Mouse (Mus musculus) kidney, embryonic 16.5 days (tissue): Measurements from ENCODE around the gene Omd. TPM values are rescaled to one million over a fixed set of nuclear protein-coding genes. Genes with fewer than 3 reads are reported as not detected.

Source experiments
- ATAC-seq: fragments of 200-750 bp; cut with Nextera tagmentation; 2 replicates; pipeline ENCODE4 v1.8.0; 2017; ENCODE audit warnings: moderate TSS enrichment; ENCODE audit not compliant: low FRiP score, low TSS enrichment
- H3K27ac ChIP-seq: fragments of 300-500 bp; sonication (generic); 2 replicates; pipeline ENCODE4 v1.5.1; 2014; ENCODE audit warnings: low read length
- H3K27me3 ChIP-seq: fragments of 300-500 bp; sonication (generic); 2 replicates; pipeline ENCODE4 v1.6.1; 2014; ENCODE audit warnings: low read length, control low read depth, mixed read lengths; ENCODE audit not compliant: insufficient read depth
- H3K36me3 ChIP-seq: fragments of 300-500 bp; sonication (generic); 2 replicates; pipeline ENCODE4 v1.6.1; 2014; ENCODE audit warnings: low read length, control low read depth, mixed read lengths; ENCODE audit not compliant: insufficient read depth
- H3K4me1 ChIP-seq: fragments of 300-500 bp; sonication (generic); 2 replicates; pipeline ENCODE4 v1.6.1; 2014; ENCODE audit warnings: low read length, control low read depth, mixed read lengths; ENCODE audit not compliant: insufficient read depth
- H3K4me2 ChIP-seq: fragments of 300-500 bp; sonication (generic); replicated peaks from 2 replicates; pipeline ENCODE4 v1.6.1; 2014; ENCODE audit warnings: low read depth, low read length
- H3K4me3 ChIP-seq: fragments of 300-500 bp; sonication (generic); 2 replicates; pipeline ENCODE4 v1.5.1; 2014; ENCODE audit warnings: mild to moderate bottlenecking, low read length
- H3K9ac ChIP-seq: fragments of 300-500 bp; sonication (generic); replicated peaks from 2 replicates; pipeline ENCODE4 v1.6.1; 2014; ENCODE audit warnings: low read length
- H3K9me3 ChIP-seq: fragments of 300-500 bp; sonication (generic); 2 replicates; pipeline ENCODE4 v1.6.1; 2016; ENCODE audit warnings: low read length, control low read depth
- WGBS: fragments of 180-500 bp; shearing (Covaris S2); extraction: QIAGEN DNeasy Blood & Tissue Kit; methylation state at CpG from one replicate; pipeline ENCODE4 v1.1.7; 2014; 5-methylcytosine and 5-hydroxymethylcytosine counted together
- polyA plus RNA-seq: library from polyadenylated mRNA; unstranded; fragments of >200 nt; fragmentation: Nextera tagmentation; extraction: Ambion mirVana; gene quantifications from 2 replicates; pipeline ENCODE4 v1.2.1, GENCODE M21; 2015

Omd gene
- polyA plus RNA-seq = 1.0 and 2.0 TPM in 2 replicates

DNA sequence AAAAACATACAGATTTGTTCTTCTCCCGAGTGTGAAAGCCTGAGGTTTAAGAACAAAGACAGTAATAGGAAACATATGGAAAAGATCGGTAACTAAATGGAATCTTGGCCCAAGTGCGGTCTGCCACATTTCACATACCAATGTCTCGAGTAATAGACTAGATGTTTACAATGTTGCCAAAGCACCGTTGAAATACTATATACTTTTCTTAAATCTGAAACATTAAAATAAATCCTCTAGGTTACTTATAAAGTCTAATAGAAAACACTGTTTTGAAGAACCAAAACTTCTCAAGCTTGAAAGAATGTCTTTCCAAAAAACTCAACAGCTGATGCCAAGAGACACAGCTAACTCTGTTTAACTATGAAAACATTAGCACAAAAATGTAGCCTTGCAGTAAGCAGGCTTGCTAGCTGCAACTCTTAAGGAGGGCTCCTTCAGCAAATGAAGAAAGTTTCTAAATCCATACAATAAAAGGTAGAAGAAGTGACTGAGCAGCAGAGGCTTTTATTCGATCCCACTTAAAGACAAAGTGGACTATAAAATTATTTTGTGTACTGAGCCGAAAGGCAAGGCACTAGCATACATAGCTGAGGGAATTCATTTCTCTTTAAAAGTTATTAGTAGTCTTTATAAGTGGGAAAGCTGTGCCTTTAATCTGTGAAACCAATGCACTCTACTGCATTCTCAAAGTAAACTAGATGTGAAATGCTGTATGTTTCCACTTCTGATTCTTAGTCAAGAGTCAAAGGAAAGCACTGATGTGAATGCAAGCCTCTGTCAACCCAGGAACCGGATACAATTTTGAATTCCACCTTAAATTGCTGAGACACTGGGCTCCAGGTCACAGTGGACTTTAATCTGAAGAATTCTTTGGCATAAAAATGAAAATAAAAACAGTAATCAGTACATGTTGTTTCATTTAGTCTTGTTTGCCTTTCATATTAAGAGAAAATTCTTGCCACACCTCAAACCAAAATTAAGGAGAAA, at the start of gene Omd:
Gene Omd, plus strand, starts transcription at position 922 of the 990 bp plus-strand sequence.
- no peak for ATAC-seq

GRCm38 (mm10) chr13:49536946-49537345, 45.3 kb upstream of the Omd start:
- H3K36me3 ChIP-seq = no peaks in the 10 kb centered on the region
- ATAC-seq = no peak
- H3K27ac ChIP-seq = no peak overlapping the region
- H3K4me2 ChIP-seq = no peak overlapping the region
- H3K4me1 ChIP-seq = 0 out of 2 replicates have a peak, but pooled peaks cover 4% of the 10 kb centered on the region
- H3K9me3 ChIP-seq = no peaks in the 10 kb centered on the region
- H3K4me3 ChIP-seq = no peak overlapping the region
- no peak overlapping the region for H3K9ac ChIP-seq
- 90% methylated on average over 1 of the region's 1 CpGs for WGBS
- no peaks in the 10 kb centered on the region for H3K27me3 ChIP-seq

More for the DNA sequence above, at the start of gene Omd:
- Histone ChIP-seq H3K36me3 (no peaks in the 10 kb centered on the region), H3K27me3 (no peaks in the 10 kb centered on the region), H3K4me2 (peak within 1 kb of the TSS; percentile 18; the same call in 1 of the 2 replicates), H3K4me3 (no peak within 1 kb of the TSS), H3K9ac (no peak within 1 kb of the TSS), H3K27ac (peak within 1 kb of the TSS; percentile 88), H3K9me3 (no peaks in the 10 kb centered on the region), H3K4me1 (0 out of 2 replicates have a peak, but pooled peaks cover 2% of the 10 kb centered on the region)
- WGBS = 63% methylated on average over 8 of the region's 8 CpGs

GRCm38 (mm10) chr13:49538693-49539092, 43.6 kb upstream of the Omd start:
- Histone ChIP-seq H3K4me2 (no peak overlapping the region), H3K4me1 (0 out of 2 replicates have a peak, but pooled peaks cover 4% of the 10 kb centered on the region), H3K27ac (no peak overlapping the region), H3K9ac (no peak overlapping the region), H3K9me3 (no peaks in the 10 kb centered on the region), H3K36me3 (no peaks in the 10 kb centered on the region), H3K27me3 (no peaks in the 10 kb centered on the region), H3K4me3 (no peak overlapping the region)
- WGBS = 88% methylated on average over 1 of the region's 1 CpGs
- ATAC-seq = no peak

- Histone ChIP-seq H3K27ac (peak within 1 kb of the TSS; percentile 11; the same call in 1 of the 2 replicates), H3K4me2 (no peak within 1 kb of the TSS), H3K27me3 (no peaks in the 10 kb centered on the region), H3K9me3 (no peaks in the 10 kb centered on the region), H3K36me3 (no peaks in the 10 kb centered on the region), H3K4me1 (no peaks in the 10 kb centered on the region), H3K9ac (no peak within 1 kb of the TSS), H3K4me3 (no peak within 1 kb of the TSS)
- 62% methylated on average over 3 of the region's 3 CpGs for WGBS
- no peak for ATAC-seq
Observed at GRCm38 (mm10) chr13:49544279-49544678, 38.0 kb upstream of the Omd start, which contains the start of gene Aspn. TSS of gene Aspn (plus strand) at chr13:49544443.

GRCm38 (mm10) chr13:49545646-49546045, 36.6 kb upstream of the Omd start:
- H3K9ac ChIP-seq = no peak overlapping the region
- WGBS = 55% methylated on average over 3 of the region's 3 CpGs
- H3K36me3 ChIP-seq = no peaks in the 10 kb centered on the region
- no peak overlapping the region for H3K4me3 ChIP-seq
- no peaks in the 10 kb centered on the region for H3K4me1 ChIP-seq
- no peaks in the 10 kb centered on the region for H3K9me3 ChIP-seq
- no peaks in the 10 kb centered on the region for H3K27me3 ChIP-seq
- ATAC-seq = no peak
- peak overlapping the region; percentile 66; the same call in 1 of the 2 replicates for H3K27ac ChIP-seq
- no peak overlapping the region for H3K4me2 ChIP-seq

DNA sequence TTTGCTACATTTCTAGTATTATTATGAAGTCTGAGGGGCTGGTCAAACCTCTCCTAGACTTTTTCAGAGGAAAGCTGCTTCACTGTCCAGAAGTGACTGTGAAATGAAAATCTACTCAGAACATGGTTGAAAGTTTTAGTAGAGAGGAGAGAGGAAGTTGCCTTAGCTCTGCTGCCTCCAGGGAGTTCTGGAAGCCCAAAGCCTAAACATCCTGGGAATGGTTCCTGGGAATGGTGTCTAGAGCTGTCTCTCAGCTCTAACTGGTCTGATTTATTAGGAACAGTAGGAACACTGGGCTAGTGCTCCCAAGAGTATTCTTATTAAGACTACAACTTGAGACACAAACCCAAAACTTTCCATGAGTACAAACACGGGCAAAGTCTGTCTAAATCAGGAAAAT, 35.7 kb upstream of the Omd start:
- no peak overlapping the region for H3K4me3 ChIP-seq
- no peaks in the 10 kb centered on the region for H3K4me1 ChIP-seq
- H3K27ac ChIP-seq = peak overlapping the region; percentile 65; the same call in 1 of the 2 replicates
- 0 out of 2 replicates have a peak, but pooled peaks have one; percentile 42 for ATAC-seq
- H3K36me3 ChIP-seq = no peaks in the 10 kb centered on the region
- no peak overlapping the region for H3K4me2 ChIP-seq
- 51% methylated on average over 1 of the region's 1 CpGs for WGBS
- H3K9me3 ChIP-seq = no peaks in the 10 kb centered on the region
- no peaks in the 10 kb centered on the region for H3K27me3 ChIP-seq
- H3K9ac ChIP-seq = no peak overlapping the region

DNA sequence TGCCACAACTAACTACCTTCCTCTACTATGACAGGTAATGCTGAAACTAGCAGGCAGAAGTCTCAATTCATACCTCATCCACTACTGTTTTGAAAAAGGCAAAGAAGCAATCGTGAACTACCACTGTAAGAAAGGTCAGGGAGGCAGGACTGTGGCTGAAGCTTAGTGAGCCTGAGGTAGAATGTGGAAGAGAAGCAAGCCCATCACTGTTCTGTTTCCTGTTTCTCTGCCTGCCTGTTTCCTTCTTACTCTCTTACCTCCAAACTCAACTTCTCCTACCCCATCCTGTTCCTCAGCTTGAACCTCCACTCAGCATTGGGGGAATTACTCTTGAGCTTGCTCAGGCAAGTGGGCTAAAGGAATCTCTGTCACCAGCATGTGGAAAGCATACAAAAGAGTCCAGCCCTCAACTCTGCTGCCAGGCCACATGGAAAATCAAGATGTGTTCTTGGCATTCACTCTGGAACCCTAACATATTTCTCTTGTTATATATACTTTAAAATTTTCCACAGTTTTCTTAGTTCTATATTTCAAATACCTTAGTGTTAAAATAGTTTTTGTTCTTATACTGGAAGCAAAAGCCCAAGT, 34.6 kb upstream of the Omd start:
- WGBS = 55% methylated on average over 1 of the region's 1 CpGs
- Histone ChIP-seq H3K36me3 (no peaks in the 10 kb centered on the region), H3K4me2 (no peak overlapping the region), H3K9ac (no peak overlapping the region), H3K4me3 (no peak overlapping the region), H3K4me1 (no peaks in the 10 kb centered on the region), H3K27ac (peak overlapping the region; percentile 57), H3K9me3 (no peaks in the 10 kb centered on the region), H3K27me3 (no peaks in the 10 kb centered on the region)
- no peak for ATAC-seq

DNA sequence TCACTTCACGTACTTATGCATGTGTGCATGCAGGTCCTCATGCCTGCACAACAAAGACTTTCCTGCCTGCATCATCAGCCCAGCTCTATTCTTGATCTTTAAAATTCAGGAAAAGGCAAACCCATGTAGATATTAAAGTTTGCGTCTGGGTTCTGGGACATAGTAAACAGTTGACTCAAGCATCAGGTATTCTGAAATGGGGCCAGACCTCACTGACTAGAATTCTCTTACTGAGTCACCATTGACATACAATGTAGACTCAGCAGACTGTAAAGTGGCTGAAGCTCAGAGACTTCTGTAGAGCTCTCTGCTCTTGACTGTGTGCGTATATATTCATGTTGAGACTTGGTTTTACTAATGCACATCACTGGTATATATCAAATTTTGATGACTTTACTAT, 32.6 kb upstream of the Omd start:
- no peaks in the 10 kb centered on the region for H3K36me3 ChIP-seq
- H3K9ac ChIP-seq = no peak overlapping the region
- H3K4me3 ChIP-seq = no peak overlapping the region
- no peaks in the 10 kb centered on the region for H3K4me1 ChIP-seq
- ATAC-seq = no peak
- H3K27me3 ChIP-seq = no peaks in the 10 kb centered on the region
- H3K27ac ChIP-seq = no peak overlapping the region
- 89% methylated on average over 3 of the region's 3 CpGs for WGBS
- H3K4me2 ChIP-seq = no peak overlapping the region
- H3K9me3 ChIP-seq = no peaks in the 10 kb centered on the region

DNA sequence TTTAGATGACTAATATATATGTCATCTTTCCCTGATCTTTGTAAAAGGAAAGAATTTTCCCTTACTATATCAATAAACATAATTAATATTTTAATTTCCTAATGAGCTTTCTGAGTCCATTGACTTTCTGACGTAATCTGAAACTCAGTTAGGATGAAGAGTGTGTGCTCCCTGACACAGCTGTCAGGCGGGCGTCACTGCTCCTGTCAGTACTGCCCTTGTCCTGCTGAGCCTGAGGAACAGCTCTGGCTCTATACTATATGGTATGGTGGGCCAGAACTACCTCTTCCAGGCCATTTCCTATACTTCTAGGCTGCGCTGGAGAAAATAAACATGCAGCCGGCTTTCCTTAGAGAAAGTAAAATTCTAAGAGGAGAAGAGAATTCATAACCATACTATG, 27.7 kb upstream of the Omd start:
- no peak overlapping the region for H3K4me2 ChIP-seq
- no peak overlapping the region for H3K9ac ChIP-seq
- H3K4me1 ChIP-seq = no peaks in the 10 kb centered on the region
- no peak for ATAC-seq
- H3K9me3 ChIP-seq = no peaks in the 10 kb centered on the region
- H3K27me3 ChIP-seq = no peaks in the 10 kb centered on the region
- H3K4me3 ChIP-seq = no peak overlapping the region
- 88% methylated on average over 5 of the region's 5 CpGs for WGBS
- no peaks in the 10 kb centered on the region for H3K36me3 ChIP-seq
- H3K27ac ChIP-seq = no peak overlapping the region
